Mouse (Mus musculus) mouse embryonic stem cell (cell line): ENCODE results near the gene Syn3.

ENCODE experiments used
- in situ Hi-C, 2 experiments: fragments of 300-500 bp; cut with MboI; formaldehyde crosslinking; loops; 1 replicate in 1 of 2; 3 replicates in 1 of 2; pipeline ENCODE4 v1.14.3; 2019 to 2020; ENCODE audit warnings: low sequenced_read_pairs in 2 of 2, low pct_unique_long_range_greater_than_20kb in 1 of 2, mixed read lengths in 1 of 2; ENCODE audit not compliant: unreplicated experiment in 1 of 2

The Syn3 gene

DNA sequence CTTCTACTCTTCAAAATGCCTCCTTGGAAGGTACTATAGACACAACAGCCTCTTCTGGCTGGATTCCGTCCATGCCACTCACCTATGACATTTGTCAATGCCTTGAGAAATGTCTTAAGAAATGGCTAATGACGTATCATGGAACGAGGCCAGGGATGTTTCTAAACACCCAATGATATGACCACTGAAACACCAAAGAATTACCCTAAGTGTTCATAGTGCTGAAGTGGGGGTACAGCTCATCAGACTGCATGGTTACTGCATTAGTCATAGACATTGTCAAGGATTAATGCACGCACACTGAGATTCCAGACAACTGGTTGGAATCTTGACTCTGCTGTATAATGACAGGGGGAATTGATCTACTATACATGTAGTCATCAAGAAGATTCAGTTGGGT, 325.4 kb downstream of the Syn3 start:
- in situ Hi-C loops, result no loop called here

DNA sequence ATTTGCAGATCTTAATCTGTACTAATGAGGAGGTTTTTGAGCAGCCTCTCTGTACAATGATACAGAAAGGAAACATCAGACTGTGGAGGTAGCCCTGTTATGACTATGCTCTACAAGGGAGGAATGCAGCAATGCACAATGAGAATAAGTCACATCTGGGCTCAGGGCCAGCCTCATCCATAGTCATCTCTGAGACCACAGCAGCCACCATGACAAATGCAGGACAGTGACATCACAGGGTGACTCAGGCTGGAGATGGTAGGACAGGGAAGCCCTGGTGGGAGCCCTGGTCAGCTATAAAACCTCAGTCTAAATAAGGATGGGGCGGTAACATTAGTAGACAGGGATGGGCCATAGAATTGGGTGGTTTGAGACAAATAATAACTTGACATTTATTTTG, 327.4 kb downstream of the Syn3 start:
- in situ Hi-C loops, result no loop called here

DNA sequence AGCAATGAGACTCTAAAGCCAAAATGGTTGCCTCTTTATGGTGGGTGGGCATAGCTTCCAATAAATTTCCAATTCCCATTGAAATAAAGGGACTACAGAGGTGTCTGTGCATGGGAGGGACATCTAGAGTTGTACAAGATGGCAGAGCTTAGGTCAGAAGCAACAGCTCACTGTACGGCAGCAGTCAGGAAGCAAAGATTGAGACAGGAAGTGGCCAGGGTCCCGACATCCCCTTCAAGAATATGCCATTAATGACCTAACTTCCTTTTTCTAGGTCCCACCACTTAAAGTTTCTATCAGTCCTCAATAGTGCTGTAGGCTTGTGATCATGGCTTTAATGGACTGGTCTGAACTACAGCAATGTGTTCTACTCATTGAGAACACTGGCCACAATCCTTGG, 330.6 kb downstream of the Syn3 start:
- in situ Hi-C loops, result no loop called here

DNA sequence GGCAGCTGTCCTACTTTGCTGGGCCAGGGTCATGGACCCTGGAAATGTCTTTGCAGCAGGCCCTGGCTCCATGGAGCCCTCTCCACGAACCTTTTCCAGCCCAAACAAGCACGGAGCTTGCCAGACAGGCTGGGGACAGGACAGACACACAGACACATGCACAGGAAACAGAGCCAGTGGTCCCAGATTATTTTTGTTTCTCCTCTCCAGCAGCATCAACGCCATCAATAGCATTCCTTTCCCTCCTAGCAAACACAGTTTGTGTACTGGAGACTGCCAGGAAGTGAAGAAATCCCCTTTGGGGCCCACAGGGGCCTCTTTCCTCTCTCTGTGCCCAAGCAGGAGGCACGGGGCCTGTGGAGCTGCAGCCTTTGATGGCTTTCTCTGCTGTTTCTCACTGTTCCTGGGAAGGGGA, 331.8 kb downstream of the Syn3 start:
- in situ Hi-C loops, result no loop called here

DNA sequence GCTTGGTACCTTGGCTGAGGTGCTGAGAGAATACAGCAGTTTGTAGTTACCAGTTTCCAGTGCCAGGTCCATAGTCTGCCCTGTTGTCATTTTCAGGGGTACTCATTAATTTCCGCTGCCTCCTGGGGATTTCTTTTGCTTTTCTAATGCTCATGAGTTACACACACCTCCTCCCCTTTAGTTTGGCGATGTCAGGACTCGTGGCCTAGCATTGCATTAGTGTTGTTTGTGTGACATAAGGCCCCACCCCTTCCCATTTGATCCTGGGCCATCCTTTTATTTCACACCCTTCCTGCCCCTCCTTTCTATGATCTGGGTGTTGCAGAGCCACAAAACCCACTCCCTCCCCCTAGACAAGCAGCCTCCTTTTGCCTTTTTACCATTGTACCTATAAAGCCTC, 334.6 kb downstream of the Syn3 start:
- in situ Hi-C loops, result no loop called here

DNA sequence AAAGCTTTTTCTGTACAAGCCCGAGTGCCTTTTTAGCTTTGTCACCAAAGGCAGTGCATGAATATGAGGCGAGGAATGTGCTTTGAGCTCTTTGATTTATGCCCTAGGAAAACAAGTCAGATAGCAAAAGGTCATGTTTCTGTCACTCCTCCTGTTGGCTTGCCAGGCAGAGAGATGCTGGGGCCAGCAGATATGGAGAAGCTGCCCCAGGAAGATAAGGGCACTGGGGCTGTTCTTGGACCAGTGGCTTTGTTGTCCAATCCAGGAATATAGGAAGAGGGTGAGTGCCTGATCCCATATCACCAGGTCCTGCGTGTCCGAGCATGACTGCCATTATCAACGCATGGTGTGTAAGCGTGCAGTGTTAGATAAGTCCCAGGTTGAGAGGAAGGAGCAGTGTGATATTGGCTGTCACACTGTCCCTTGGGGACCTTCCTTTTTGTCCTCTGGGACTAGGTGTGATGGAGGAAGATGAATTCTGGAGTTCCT, 336.9 kb downstream of the Syn3 start:
- in situ Hi-C loops, result no loop called here

DNA sequence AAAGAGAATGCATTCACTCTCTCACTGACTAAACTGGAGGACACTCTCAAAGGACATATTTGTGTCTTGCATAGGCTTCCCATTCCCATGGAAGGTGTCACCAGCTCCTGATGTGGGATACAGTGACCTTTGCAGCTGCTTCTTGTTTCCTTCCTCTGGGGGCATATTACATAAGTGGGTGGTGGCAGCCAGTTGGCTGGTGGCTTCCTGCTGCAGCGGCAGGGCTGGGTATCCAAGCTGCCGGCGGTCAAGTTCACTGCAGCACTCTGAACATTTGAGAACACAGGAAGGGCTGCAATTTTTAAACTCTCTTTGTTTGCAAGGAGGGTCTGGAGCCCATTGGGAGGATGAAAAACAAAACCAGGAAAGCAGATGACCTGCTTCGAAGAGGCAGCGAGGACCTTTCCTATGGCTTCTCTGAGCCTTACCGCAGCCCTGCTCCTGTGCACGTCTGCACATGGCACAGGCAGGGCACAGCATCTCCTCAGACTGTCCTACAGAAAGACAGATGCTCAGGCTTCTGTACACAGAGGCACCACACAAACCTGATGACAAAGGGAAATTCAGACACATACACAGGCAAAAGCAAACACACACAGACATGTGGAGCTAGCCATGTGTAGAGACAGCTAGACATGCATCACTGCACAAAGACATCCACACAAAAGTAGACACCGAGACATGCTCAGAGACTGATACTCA, 340.3 kb downstream of the Syn3 start:
- in situ Hi-C loops, result no loop called here

DNA sequence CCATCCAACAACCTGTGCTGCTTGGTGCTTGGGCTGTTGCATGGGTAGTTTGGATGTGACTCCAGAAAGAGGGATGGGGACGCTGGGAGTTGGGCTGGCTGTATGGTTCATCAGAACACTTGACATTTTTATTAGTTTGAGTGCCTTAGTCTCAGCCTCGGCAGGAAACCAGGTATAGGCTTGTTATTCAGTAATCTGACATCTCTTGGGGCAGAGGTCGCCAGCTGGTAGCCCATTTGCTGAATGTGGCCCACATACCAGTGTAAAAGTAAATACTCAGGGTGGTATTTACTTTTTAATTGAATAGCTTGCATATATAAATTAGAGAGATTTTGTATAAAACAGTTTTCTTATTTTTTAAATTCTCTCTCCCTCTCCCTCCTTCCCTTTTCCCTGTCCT, 343.4 kb downstream of the Syn3 start:
- in situ Hi-C loops, result no loop called here

DNA sequence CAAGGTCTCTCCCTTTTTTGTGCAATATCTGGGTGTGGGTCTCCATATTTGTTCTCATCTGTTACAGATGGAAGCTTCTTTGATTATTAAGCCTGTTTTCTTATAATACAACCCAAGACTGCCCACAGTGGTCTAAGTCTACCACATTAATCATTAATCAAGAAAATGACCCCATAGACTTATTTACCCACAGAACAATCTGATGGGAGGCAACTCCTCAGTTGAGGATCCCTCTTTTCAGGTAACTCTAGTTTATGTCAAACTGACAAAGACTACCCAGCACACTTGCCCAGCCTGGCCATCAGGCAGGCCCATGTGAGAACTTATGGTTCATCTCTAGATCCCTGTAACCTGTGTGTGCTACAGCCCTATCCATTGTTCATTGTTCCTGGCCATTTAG, 345.5 kb downstream of the Syn3 start:
- in situ Hi-C loops, result no loop called here

DNA sequence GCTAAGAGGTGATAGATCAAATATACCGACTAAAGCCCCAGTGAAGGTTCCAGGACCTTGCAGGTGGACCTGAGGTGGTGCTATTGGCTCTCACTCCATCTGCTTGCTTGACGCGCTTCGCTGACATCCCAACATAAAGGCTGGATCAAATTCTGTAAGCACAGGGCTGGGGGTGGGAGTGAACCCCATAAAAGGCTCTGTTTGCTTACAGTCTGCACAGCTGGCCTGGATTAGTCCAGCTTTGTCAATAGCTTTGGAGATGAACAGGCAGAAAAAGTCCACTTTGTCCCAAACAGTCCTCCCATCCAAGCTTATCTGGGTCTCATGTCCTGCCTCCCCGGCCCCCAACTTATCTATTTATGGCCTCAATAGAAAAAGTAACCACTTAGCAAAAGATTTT, 347.3 kb downstream of the Syn3 start:
- in situ Hi-C loops, result no loop called here

DNA sequence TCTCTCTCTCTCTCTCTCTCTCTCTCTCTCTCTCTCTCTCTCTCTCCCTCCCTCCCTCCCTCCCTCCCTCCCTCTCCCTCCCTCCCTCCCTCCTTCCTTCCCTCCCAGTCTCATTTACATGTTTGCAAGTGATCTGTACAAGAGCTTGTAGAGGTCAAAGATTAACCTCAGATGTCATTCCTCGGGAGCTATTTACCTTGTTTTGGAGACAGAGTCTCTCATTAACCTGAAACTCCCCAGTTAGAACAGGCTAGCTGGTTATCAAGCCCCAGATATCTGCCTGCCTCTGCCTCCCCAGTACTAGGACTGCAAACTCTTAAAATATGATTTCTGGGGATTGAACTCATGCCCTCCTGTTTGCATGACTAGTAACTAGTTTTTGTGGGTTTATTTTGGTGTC, 348.6 kb downstream of the Syn3 start:
- in situ Hi-C loops, result no loop called here

DNA sequence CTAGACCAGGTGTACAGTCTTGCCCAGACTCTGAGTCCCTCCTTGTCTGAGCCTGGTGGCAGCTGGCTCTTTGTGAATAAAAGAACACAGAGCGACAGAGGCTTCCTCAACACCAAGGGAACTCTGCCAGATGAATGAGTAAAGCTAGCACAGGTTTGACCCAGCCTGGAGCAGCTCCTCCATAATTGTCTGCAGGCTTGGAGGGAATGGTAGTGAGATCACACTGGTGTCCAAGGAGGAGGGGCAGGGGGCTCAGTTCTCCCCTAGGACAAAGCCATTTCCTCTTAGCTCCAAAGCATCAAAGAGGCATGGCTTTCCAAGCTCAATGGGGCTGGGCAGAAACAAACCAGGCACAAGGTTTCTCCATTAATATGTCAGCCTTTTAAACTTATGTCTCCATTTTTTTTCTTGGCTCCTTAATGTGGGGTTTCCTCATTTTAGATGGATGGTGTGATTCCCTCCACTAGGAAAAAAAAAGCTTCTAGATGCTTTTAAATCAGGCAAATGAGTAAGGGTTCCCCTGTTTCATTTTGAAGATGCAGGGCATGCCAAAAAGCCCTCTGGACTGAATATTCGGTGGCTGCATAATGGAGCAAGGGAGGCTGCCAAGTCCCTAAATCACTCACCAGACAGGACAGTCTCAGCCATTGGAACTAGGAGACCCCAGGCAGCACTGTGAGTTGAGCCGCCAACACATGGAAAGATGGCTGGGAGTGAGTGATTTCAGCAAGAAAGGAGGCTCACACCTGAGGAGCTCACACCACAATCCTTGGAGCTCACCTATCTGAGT, 349.5 kb downstream of the Syn3 start:
- in situ Hi-C loops, result no loop called here

DNA sequence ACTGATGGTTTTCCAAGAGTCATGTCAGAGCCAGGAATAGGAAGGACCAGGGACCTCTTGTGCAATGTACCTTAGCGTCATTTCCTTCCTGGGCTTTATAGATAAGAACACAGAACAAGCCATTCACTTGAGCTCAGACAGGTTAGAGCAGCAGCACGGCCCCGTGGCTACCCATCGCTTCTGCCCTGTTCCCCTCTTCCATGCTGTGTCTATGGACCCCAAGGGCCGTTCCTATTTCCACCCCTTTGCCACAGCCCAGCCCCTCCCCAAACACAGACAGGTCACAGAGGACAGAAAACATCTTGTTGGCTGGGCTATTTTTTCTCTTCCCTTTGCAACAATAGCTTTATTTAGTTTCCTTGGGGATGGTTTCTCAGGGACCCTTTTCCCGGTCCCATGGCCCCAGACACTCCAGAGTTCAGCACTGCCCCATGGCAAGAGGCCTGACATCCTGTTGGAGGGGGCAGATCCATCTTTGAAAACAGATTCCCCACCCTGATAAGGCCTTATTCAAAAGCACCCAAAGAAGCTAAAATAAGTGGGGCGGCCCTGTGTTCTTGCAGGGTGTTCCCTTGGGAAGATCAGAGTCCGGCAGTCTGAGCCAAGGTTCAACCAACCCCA, 359.5 kb downstream of the Syn3 start:
- in situ Hi-C loops, result no loop called here

DNA sequence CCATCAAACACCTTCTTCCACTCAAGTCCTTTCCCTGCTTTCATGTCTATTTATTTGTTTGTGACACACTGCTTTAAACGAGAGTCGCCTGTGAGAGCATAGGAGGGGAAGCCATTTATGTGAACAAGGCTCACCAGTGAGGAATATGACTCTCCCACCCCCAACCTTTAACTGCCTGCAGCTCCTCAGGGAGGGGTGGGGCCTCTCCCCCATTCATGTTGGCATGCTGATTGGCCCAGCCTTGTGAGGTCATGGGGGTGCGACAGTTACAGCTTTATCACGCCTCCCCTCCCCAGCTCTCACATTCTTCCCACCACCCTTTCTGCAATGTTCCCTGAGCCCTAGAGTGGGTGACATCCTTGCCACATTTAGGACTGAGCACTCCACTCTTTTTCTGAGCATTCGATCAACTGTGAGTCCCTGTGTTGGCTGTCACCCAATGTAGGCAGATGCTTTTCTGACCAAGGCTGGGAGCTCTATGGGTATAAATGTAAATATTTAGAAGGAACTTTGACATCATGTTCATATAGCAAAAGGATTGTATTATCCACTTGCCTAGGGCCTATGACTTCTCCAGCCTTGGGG, 361.0 kb downstream of the Syn3 start:
- in situ Hi-C loops, result no loop called here

DNA sequence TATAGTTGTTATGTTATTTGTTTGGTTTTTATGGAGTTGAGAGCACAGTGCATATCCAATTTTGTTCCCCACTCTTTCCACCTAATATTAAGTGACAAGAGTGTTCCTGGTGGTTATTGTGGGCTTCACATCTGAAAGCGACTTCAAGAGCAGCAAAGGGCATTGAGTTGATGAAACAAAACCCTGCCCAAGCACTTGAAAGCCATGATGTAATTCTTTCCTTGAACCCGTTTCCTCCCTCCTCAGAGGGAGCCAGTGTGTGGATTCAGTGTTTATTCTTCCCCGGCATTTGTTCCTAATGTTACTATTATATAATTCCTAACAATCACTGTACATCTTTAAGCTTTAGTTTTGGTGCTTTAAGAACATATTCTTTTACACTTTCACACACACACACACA, 361.6 kb downstream of the Syn3 start:
- in situ Hi-C loops, result no loop called here

DNA sequence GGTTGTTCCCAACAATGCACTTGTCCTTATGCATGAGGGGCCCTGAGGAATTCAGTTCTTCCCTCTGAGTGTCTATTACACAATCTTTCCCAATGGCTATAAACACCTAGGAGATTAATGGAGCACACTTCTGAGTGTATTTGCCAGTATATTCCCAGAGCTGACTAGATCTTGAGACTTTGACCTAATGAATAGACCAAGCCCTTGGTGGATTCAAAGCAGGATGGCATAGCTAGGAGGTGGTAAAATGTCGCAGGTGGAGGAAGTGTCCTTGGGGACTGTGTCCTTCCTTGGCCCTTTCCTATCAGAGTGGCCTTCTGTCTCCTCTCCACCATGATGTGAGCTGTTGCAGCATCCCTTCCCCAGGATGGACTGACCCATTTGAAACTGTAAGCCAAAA, 362.4 kb downstream of the Syn3 start:
- in situ Hi-C loops, result no loop called here

DNA sequence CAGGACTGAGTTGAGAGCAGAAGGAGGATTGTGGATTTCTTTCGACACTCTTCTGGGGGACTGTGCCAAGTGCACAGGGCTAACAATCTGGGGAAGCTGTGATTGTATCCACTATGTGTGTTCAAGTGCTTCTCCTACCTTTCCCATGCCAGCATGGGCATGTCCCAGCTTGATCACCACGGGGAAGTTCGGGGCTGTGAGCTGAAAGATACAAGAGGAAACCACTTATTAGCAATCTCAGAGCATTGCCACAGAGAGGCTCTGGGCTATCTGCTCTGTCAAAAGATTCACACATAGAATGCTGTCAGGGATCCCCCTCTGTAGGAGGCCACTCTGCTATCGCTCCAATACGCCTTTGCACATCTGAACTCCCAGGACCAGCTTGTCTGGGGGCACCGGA, 363.8 kb downstream of the Syn3 start:
- in situ Hi-C loops, result no loop called here

DNA sequence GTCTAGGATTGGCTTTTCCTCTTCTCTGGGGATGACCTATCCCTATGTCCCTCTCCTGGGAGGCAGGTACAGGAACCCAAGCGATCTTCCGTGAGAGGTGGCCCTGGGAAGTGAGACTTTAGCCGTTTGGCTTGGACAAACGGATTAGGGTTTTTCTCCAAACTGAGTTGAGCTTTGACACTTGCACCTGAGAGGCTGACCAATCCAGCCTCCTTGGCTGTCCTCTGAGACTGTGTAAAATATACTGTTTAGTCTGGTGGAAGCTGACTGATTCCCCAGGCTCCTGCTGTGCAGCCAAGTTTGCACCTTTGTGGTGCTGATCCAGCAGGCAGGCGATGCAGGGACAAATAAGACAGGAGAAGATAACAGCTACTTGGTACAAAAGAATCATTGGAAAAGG, 364.4 kb downstream of the Syn3 start:
- in situ Hi-C loops, result no loop called here

DNA sequence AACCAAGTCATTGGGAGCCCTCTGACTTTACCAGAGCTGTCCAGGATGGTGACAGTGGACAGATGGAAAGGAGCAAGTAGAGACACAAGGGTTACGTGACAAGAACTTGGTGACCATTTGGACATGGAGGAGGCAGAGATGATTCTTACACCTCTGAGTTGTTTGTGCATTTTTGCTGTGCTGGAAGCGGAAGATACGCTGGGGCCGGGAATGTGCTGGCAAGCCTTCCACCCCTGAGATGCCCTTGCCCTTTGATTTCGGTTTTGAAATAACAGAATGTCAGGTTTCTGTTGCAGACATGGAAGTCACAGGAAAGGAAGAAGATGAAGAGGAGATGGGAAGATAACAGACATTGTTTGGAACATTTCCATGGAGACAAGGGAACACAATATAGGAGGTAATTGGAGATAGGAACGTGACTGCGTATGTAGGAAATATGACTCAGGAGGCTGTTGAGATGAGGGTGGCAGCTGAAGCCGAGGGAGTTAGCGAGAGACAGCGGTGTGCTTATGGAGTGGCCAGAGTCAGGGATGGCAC, 366.2 kb downstream of the Syn3 start:
- in situ Hi-C loops, result no loop called here
